Mouse (Mus musculus) stomach, postnatal 0 days (tissue): ENCODE measurements around the gene Ap3s2.

Experiments used
- CTCF ChIP-seq: IDR thresholded peaks from 2 replicates; pipeline ENCODE4 v1.5.1; 2016; ENCODE audit warnings: antibody characterized with exemption, low read depth, mild to moderate bottlenecking, moderate library complexity
- EP300 ChIP-seq: optimal IDR thresholded peaks from 2 replicates; pipeline ENCODE3; 2016; ENCODE audit warnings: antibody characterized with exemption

- TF ChIP-seq CTCF (no peak), EP300 (no peak)
Measured at GRCm38 (mm10) chr7:79835196-79835595, 85.3 kb downstream of the Ap3s2 start.
